Mouse (Mus musculus): ENCODE measurements around the gene Arhgdia. TPM values are rescaled to one million over a fixed set of nuclear protein-coding genes. Genes with fewer than 3 reads are reported as not detected.

Gene Arhgdia
- polyA plus RNA-seq (2016; fragmentation: Nextera tagmentation; extraction: Ambion mirVana), result 548 TPM in 2 replicates

DNA sequence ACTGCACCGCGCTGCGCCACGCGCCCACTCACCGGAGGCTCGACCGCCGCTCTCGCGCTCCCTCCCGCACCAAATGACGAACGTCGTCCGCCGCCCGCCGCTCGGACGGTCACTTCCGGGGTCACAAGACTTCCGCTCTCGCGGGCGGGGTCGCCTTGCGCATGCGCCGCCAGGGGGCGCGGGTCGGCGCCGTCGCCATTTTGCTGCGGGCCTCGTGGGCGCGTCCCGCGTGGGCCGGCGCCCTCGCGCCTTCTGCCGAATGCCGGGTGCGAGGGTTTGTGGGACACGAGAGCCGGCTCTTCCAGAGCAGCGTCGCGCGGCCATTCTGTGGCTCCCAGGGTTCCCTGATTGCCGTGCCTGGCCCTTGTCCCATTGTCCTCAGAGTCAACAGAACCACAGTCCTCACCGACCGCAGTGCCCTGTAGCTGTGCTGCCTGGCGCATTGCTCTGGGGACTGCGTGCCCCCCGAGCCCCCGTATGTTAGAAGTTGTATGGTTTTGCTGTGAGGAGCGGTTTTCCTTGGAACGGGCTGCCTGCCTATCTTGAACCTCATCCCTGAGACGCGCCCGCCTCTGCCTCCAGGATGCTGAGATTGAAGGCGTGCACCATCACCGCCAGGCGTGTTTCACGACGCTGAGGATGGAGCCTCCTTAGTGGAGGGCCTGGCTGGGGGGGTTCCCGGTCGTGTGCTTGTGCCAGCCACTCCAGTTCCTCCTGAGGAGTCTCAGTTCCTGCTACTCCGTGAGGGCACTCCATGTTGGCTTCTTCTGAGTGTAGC, at the start of gene Arhgdia:
Arhgdia (minus strand) TSS at position 135 of the 778 bp plus-strand sequence.
- peak within 1 kb of the TSS; percentile 91 for H3K4me3 ChIP-seq
- peak within 1 kb of the TSS; percentile 90 for H3K4me2 ChIP-seq (replicated peaks)
- H3K9ac ChIP-seq, result peak within 1 kb of the TSS; percentile 98
- H3K4me1 ChIP-seq, result peaks cover 28% of the 10 kb centered on the region
- WGBS, result 5% methylated on average over 68 of the region's 75 CpGs
- H3K27ac ChIP-seq, result peak within 1 kb of the TSS; percentile 93
- H3K9me3 ChIP-seq (replicated peaks), result no peaks in the 10 kb centered on the region; the same call in 1 of the 2 replicates
- peaks cover 56% of the 10 kb centered on the region for H3K36me3 ChIP-seq
- peak; percentile 65 for ATAC-seq (ENCODE audit: low FRiP score)
- no peaks in the 10 kb centered on the region for H3K27me3 ChIP-seq

DNA sequence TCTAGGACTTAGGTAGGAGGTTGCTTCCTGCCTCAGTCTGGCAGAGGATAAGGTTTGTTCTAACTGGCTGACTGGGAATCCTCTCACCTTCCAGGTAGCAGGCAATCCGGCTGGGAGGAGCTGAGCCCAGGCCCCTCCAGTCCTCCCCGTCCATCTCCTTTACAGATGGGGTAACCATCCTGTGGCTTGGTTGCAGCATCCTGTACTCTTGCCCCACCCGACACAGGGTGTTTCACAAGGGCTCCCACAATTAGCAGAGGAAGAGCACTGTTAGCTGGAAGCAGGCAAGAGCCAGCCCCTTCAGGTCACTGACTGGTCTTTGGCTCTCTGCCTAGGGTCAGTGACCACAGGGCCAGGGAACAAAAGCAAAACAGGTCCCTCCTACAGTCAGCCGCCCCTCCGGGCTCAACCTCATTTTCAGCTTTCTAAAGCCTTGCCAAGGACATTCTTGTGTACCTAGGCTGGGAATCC, 49.0 kb upstream of the Arhgdia start:
- Histone ChIP-seq H3K9ac (peak overlapping the region; percentile 33), H3K9me3 (replicated peaks) (no peaks in the 10 kb centered on the region), H3K4me3 (0 out of 2 replicates have a peak overlapping the region, but pooled peaks have one; percentile 7), H3K27me3 (no peaks in the 10 kb centered on the region), H3K27ac (peak overlapping the region; percentile 64), H3K36me3 (peaks cover 27% of the 10 kb centered on the region), H3K4me2 (replicated peaks) (peak overlapping the region; percentile 29), H3K4me1 (peaks cover 37% of the 10 kb centered on the region)
- no peak for ATAC-seq (ENCODE audit: low FRiP score)
- 32% methylated on average over 5 of the region's 5 CpGs for whole genome bisulfite sequencing

DNA sequence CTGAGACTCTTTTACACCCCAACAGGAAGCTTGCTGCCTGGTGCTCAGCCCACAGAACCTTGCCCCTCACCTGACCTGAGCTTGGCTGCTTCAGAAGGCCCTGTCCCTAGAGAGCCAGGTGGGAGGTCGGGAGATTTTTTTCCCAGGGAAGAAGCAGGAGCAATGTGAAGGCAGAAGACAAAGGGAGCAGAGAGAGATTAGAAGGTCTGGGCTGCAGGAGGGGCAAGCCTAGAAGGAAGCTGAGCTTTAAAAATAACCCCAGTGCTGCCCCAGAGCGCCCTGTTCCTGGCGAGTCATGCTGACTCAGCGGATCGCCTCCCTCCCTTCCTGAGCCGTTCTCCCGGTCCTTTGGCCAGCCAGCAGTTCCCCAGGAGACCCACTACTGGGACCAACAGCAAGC, 48.5 kb upstream of the Arhgdia start:
- Histone ChIP-seq H3K36me3 (peaks cover 27% of the 10 kb centered on the region), H3K9ac (peak overlapping the region; percentile 33), H3K9me3 (replicated peaks) (no peaks in the 10 kb centered on the region), H3K27me3 (no peaks in the 10 kb centered on the region), H3K4me1 (peaks cover 41% of the 10 kb centered on the region), H3K4me2 (replicated peaks) (peak overlapping the region; percentile 29), H3K27ac (peak overlapping the region; percentile 64), H3K4me3 (0 out of 2 replicates have a peak overlapping the region, but pooled peaks have one; percentile 7)
- ATAC-seq (ENCODE audit: low FRiP score), result no peak
- 25% methylated on average over 7 of the region's 7 CpGs for WGBS

DNA sequence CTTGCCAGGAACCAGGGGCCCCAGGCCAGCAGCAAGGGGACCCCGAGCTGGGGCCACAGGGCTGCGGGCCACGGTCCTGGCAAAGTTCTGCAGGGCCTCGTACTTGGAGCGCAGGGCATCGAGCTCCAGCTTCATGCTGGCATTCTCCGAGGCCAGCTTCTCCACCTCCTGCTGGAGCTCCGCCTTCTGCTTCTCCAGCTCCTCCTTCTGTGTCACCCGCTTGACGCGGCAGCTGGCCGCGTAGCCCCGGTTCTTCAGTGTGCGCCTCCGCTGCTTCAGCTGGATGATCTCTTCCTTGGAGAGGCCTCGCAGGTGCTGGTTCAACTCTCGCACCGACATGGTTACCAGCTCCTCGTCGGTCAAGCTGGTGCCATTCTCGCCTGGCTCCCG, 47.9 kb upstream of the Arhgdia start:
- ATAC-seq (ENCODE audit: low FRiP score), result no peak
- Histone ChIP-seq H3K27ac (peak overlapping the region; percentile 64; the same call in 1 of the 2 replicates), H3K9ac (peak overlapping the region; percentile 33; the same call in 1 of the 2 replicates), H3K4me2 (replicated peaks) (peak overlapping the region; percentile 29), H3K27me3 (no peaks in the 10 kb centered on the region), H3K4me3 (no peak overlapping the region), H3K4me1 (peaks cover 43% of the 10 kb centered on the region), H3K36me3 (peaks cover 27% of the 10 kb centered on the region), H3K9me3 (replicated peaks) (no peaks in the 10 kb centered on the region)
- 76% methylated on average over 23 of the region's 23 CpGs for WGBS

DNA sequence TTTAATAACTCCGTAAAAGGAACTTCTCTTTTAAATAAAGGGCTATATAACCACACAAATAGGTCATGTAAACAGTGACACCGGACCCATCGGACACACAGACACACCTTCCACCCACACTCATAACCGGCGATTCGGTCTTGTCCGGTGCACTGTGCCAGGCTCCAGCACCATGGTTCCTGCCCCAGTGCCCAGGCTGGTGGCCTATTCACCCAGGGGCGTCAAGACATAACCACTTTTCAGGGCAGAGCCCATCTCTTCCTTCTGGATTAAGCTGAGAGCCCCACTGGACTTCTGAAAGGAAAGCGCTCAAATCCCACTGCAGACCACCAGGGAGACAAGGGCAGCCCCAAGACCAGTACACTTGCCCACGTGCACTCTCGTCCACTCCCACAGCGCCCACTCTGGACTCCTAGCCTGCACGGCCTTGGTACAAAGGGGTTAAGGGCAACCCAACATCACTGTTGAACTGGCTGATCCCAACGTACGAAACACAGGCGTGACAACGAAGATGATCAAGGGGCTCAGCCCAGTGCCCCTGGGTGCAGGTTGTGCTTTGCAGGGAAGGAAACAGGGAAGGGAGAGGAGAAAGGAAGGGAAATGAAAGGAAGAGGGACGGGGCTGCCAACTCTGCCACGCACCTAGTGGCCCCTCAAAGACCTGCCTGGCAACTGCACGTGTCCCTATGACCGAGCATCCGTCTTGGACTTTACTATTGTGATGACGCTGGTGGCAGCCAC, 47.3 kb upstream of the Arhgdia start:
- Histone ChIP-seq H3K27ac (no peak overlapping the region), H3K9me3 (replicated peaks) (no peaks in the 10 kb centered on the region), H3K36me3 (peaks cover 27% of the 10 kb centered on the region), H3K9ac (no peak overlapping the region), H3K27me3 (no peaks in the 10 kb centered on the region), H3K4me2 (replicated peaks) (no peak overlapping the region), H3K4me1 (peaks cover 46% of the 10 kb centered on the region), H3K4me3 (no peak overlapping the region)
- no peak for ATAC-seq (ENCODE audit: low FRiP score)
- 96% methylated on average over 23 of the region's 23 CpGs for WGBS

DNA sequence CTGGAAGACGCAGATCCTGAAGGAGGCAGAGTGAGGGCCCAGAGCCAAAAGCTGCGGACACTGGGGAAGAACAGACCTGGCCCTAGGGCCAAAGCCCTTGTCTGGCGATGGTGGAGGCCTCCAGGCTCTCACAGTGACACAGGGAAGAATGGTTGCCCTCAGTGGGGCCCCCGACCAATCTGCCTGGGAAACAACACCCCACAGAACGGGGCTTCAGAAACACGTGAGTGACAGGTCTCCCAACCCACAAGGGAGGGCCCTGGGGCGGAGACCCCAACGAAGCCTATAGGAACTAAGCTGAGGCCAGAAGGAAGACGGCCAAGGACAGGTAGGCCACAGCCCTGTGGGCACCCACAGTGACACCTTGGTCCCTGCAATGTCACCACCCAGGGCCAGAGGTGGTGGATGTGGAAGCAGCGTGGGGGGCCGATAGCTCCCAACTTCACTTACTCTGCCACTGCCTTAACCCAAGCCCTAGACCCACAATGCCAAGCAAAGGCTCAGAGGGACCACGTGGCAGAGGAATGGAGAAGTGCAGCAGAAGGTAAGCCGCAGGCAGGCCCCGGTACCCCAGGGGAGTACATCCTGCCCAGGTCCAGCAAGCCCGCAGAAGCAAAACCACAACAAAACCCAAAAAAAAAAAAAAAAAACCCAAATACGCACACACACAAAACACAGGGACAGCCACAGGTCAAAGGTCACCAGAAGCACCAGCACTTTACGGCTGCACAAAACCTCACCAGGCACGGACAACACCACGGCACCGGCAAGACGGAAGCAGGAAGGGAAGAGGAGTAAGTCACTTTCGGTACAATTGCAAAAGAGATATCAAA, 46.3 kb upstream of the Arhgdia start:
- Histone ChIP-seq H3K36me3 (peaks cover 33% of the 10 kb centered on the region), H3K27ac (no peak overlapping the region), H3K4me1 (peaks cover 51% of the 10 kb centered on the region), H3K4me2 (replicated peaks) (no peak overlapping the region), H3K9ac (no peak overlapping the region), H3K9me3 (replicated peaks) (no peaks in the 10 kb centered on the region), H3K27me3 (no peaks in the 10 kb centered on the region), H3K4me3 (no peak overlapping the region)
- WGBS, result 85% methylated on average over 22 of the region's 22 CpGs
- ATAC-seq (ENCODE audit: low FRiP score), result no peak

DNA sequence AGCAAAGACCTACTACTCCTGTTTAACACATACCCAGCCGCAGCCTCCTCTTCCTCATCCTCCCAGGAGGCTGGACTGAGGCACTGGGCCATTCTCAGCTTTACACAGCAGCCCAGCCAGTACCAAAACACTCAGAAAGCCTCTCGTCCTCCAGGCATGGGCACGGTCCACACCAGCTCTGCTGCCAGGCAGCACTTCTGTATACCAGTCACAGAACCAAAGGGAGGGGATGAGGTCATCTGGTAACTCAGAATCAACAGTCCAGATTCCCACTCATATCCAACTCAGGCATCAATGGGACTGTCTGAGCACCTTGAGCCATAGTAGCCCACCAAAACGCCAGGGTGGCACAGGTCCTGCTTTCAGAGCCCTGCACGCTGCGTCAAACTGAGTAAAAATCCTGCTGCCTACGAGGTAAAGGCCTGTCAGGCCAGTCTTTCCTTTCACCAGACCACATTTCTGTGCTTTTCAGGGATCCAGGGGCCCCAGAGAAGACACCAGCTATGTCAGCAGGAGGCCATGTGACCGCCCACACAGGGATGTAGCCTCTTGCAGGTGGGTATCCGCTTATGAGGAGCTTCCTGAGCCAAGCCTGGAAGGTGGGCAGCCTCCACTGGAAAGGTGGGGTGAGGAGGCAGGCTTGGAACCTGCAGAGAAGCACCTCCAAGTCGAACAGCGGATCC, 45.5 kb upstream of the Arhgdia start:
- Histone ChIP-seq H3K9ac (no peak overlapping the region), H3K9me3 (replicated peaks) (no peaks in the 10 kb centered on the region), H3K4me2 (replicated peaks) (no peak overlapping the region), H3K4me3 (no peak overlapping the region), H3K27ac (no peak overlapping the region), H3K36me3 (peaks cover 41% of the 10 kb centered on the region), H3K4me1 (peaks cover 44% of the 10 kb centered on the region), H3K27me3 (no peaks in the 10 kb centered on the region)
- ATAC-seq (ENCODE audit: low FRiP score), result no peak
- 92% methylated on average over 11 of the region's 11 CpGs for WGBS

DNA sequence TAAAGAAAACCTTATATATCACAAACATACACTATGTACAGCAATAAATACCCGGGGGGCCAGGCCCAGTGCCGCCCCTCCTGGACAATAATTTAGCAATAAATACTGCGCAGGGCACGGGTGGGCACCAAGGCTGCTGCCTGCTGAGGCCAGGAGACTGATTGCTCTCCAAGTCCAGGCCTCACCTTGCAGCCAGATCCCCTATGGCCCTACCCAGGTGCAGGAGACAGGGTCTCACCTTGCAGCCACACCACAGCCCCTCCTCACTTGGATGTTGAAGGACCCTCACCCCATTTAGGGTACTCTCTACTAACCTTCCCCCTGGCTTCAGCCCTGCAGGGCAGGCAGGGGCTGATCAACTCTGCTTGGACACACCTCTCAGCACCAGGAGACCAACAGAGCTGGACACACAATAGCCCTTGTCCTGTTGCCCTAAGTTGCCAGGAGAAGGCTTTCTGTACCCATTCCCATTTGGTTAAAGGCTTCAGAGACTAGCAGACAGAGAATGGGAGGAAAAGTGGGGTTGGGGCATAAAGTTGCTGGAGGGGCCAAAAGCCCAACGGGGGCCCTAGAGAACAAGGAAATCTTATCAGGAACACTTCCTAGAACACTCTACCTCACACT, 43.8 kb upstream of the Arhgdia start, which contains the start of gene Sirt7:
Sirt7 (minus strand) TSS at position 89 of the 624 bp plus-strand sequence.
- peak; percentile 29 for ATAC-seq (ENCODE audit: low FRiP score)
- Histone ChIP-seq H3K27me3 (no peaks in the 10 kb centered on the region), H3K9ac (peak within 1 kb of the TSS; percentile 87), H3K36me3 (peaks cover 55% of the 10 kb centered on the region), H3K4me3 (peak within 1 kb of the TSS; percentile 99), H3K27ac (peak within 1 kb of the TSS; percentile 80), H3K4me2 (replicated peaks) (peak within 1 kb of the TSS; percentile 99), H3K4me1 (peaks cover 29% of the 10 kb centered on the region), H3K9me3 (replicated peaks) (no peaks in the 10 kb centered on the region)
- 26% methylated on average over 5 of the region's 5 CpGs for WGBS

DNA sequence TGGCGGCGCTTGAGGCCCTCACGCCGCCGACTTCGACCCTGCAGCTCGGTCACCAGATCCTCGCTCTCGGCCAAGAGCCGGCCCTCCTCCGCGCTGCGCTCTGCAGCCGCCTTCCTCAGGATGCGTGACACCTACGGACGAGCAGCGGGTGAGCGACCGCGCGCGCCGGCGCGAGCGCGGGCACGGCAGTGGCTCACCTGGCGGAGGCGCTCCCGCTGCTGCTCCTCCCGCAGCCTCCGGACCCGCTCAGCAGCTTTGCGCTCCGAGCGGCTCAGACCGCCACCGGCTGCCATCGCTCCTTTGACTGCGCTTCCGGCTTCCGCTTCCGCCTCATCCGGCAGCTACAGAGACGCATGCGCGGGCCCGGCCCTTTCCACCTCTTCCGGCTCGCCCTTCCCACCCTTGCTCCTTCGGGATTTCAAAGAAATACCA, 43.3 kb upstream of the Arhgdia start:
- Histone ChIP-seq H3K27ac (peak overlapping the region; percentile 80), H3K9me3 (replicated peaks) (no peaks in the 10 kb centered on the region), H3K4me1 (peaks cover 24% of the 10 kb centered on the region), H3K4me2 (replicated peaks) (peak overlapping the region; percentile 99), H3K27me3 (no peaks in the 10 kb centered on the region), H3K36me3 (peaks cover 60% of the 10 kb centered on the region), H3K4me3 (peak overlapping the region; percentile 99), H3K9ac (peak overlapping the region; percentile 87)
- under 1% methylated on average over 53 of the region's 53 CpGs for WGBS
- ATAC-seq (ENCODE audit: low FRiP score), result peak; percentile 74

DNA sequence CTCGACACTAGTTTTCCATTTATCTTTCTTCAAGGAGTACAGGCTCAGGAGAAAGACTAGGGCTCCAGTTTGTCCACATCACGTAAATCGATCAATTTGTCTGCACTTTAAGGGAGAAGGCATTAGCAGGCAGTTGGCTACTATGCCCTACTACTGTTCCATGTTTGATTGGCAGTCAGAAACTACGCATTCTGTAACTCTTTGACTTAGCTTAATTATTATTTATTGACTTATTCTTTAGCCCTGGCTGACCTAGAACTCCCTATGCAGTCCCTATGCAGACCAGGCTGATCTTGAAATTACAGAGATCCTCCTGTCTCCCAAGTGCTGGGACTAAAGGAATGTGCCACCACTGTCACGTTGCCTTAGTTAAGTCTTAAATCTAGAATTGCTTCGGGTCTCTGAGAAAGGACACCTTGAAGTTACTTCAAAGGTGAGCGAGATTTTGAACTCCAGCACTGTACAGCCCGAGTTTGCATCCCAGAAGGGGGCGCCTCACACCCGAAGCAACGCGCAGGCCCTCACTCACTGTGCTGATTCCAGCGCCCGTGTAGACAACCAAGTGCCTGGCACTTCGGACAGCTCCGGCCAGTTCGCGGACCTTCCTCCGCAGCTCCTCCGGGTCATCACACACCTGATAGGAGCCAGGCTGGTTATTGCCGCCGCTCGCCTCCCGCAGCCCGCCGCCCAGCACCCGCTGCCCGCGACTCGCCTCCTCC, 42.7 kb upstream of the Arhgdia start:
- peak overlapping the region; percentile 99 for H3K4me3 ChIP-seq
- peak overlapping the region; percentile 99 for H3K4me2 ChIP-seq (replicated peaks)
- H3K27ac ChIP-seq, result peak overlapping the region; percentile 80
- H3K4me1 ChIP-seq, result peaks cover 18% of the 10 kb centered on the region
- ATAC-seq (ENCODE audit: low FRiP score), result peak; percentile 68
- WGBS, result 14% methylated on average over 29 of the region's 30 CpGs
- no peaks in the 10 kb centered on the region for H3K9me3 ChIP-seq (replicated peaks)
- H3K9ac ChIP-seq, result peak overlapping the region; percentile 87
- no peaks in the 10 kb centered on the region for H3K27me3 ChIP-seq
- H3K36me3 ChIP-seq, result peaks cover 57% of the 10 kb centered on the region

Measured in hindbrain, embryonic 12.5 days (tissue).